Mouse (Mus musculus) lung, postnatal 0 days (tissue): ENCODE measurements around the gene Sult5a1. TPM values are rescaled to one million over a fixed set of nuclear protein-coding genes. Genes with fewer than 3 reads are reported as not detected.
"Not testable (repeated sequence)": the region's sequence is repeated elsewhere in the genome, so short reads cannot be mapped to it uniquely, and the experiment has no call there.

Experiments used
- ATAC-seq: fragments of 200-750 bp; cut with Nextera tagmentation; 2 replicates; pipeline ENCODE4 v1.8.0; 2017; ENCODE audit warnings: moderate library complexity
- DNase-seq: peaks from one replicate; pipeline ENCODE4 v3.0.0-alpha.2; 2016; ENCODE audit warnings: low spot score
- H3K27ac ChIP-seq: fragments of 300-500 bp; sonication (generic); 2 replicates; pipeline ENCODE4 v1.5.1; 2014; ENCODE audit warnings: antibody characterized with exemption, mild to moderate bottlenecking, low read length, mixed read lengths
- H3K27me3 ChIP-seq: fragments of 300-500 bp; sonication (generic); replicated peaks from 2 replicates; pipeline ENCODE4 v1.6.1; 2014; ENCODE audit warnings: low read length, mixed read lengths; ENCODE audit not compliant: insufficient read depth
- H3K36me3 ChIP-seq: fragments of 300-500 bp; sonication (generic); 2 replicates; pipeline ENCODE4 v1.6.1; 2014; ENCODE audit warnings: low read length, mixed read lengths; ENCODE audit not compliant: insufficient read depth
- H3K4me1 ChIP-seq: fragments of 300-500 bp; sonication (generic); 2 replicates; pipeline ENCODE4 v1.6.1; 2014; ENCODE audit warnings: antibody characterized with exemption, low read depth, low read length, mixed read lengths; ENCODE audit not compliant: insufficient read depth
- H3K4me2 ChIP-seq: fragments of 300-500 bp; sonication (generic); replicated peaks from 2 replicates; pipeline ENCODE4 v1.6.1; 2014; ENCODE audit warnings: low read depth, mild to moderate bottlenecking, low read length, moderate library complexity, mixed read lengths
- H3K4me3 ChIP-seq: fragments of 300-500 bp; sonication (generic); 2 replicates; pipeline ENCODE4 v1.5.1; 2014; ENCODE audit warnings: low read depth, low read length
- H3K9ac ChIP-seq: fragments of 300-500 bp; sonication (generic); replicated peaks from 2 replicates; pipeline ENCODE4 v1.6.1; 2014; ENCODE audit warnings: low read depth, mild to moderate bottlenecking
- H3K9me3 ChIP-seq: fragments of 300-500 bp; sonication (generic); 2 replicates; pipeline ENCODE4 v1.6.1; 2016; ENCODE audit warnings: low read length, mixed read lengths
- CTCF ChIP-seq: IDR thresholded peaks from 2 replicates; pipeline ENCODE4 v1.5.1; 2016; ENCODE audit warnings: antibody characterized with exemption, mild to moderate bottlenecking
- EP300 ChIP-seq: IDR thresholded peaks from 2 replicates; pipeline ENCODE4 v1.6.1; 2016; ENCODE audit warnings: antibody characterized with exemption, mild to moderate bottlenecking, control low read depth
- WGBS: fragments of 180-500 bp; shearing (Covaris S2); extraction: QIAGEN DNeasy Blood & Tissue Kit; methylation state at CpG from one replicate; pipeline ENCODE4 v1.1.7; 2014; 5-methylcytosine and 5-hydroxymethylcytosine counted together
- polyA plus RNA-seq: library from polyadenylated mRNA; unstranded; fragments of >200 nt; fragmentation: Nextera tagmentation; extraction: Ambion mirVana; gene quantifications from 2 replicates; pipeline ENCODE4 v1.2.1, GENCODE M21; 2015

Gene Sult5a1
- 18.3 TPM in 2 replicates for polyA plus RNA-seq

DNA sequence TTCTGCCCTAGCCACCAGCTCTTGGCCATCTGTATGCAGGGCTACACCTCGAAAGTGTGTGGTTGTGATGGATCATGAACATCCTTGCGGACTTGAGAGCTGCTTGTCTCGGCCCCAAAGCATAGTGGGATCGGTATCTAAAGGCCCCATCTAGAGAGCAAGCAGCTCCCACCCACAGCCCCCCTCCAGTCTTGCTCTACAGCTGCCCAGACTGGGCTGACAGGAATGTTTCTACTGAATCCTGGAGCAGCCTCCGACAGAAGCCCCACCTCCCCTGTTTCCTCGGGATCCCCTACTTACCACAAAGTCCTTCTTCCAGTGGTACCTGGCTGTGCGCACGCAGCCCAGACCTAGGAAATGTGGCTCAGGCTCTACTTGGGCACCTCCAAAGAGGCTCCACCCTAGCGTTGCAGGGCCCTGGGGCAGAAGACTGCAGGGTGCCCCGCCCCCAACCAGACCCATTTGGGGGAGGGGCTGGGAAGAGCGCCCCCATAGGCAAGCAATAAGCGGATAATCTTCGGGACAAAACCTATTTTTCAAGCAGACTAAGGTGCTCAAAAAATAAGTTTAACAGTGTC is at the start of gene Sult5a1:
Sult5a1 (minus strand) TSS at position 428 of the 578 bp plus-strand sequence.
- Histone ChIP-seq H3K27ac (peak within 1 kb of the TSS; percentile 32), H3K4me1 (peaks cover 5% of the 10 kb centered on the region; the same call in 1 of the 2 replicates), H3K9me3 (no peaks in the 10 kb centered on the region), H3K27me3 (no peaks in the 10 kb centered on the region), H3K4me3 (no peak within 1 kb of the TSS), H3K36me3 (no peaks in the 10 kb centered on the region), H3K4me2 (peak within 1 kb of the TSS; percentile 32), H3K9ac (no peak within 1 kb of the TSS)
- ATAC-seq (peak; percentile 53), DNase-seq (peak; percentile 51)
- WGBS = 23% methylated on average over 13 of the region's 13 CpGs
- TF ChIP-seq EP300 (no peak), CTCF (peak; percentile 41)

GRCm38 (mm10) chr8:123203571-123203970 is 45.5 kb upstream of the Sult5a1 start:
- H3K4me1 ChIP-seq = no peaks in the 10 kb centered on the region
- H3K36me3 ChIP-seq = peaks cover under 1% of the 10 kb centered on the region; the same call in 1 of the 2 replicates
- ATAC-seq (no peak), DNase-seq (peak; percentile 28)
- no peak overlapping the region for H3K27ac ChIP-seq
- no peaks in the 10 kb centered on the region for H3K27me3 ChIP-seq
- H3K4me3 ChIP-seq = no peak overlapping the region
- no peaks in the 10 kb centered on the region for H3K9me3 ChIP-seq
- 72% methylated on average over 3 of the region's 3 CpGs for WGBS
- no peak overlapping the region for H3K4me2 ChIP-seq
- TF ChIP-seq CTCF (no peak), EP300 (no peak)
- no peak overlapping the region for H3K9ac ChIP-seq

DNA sequence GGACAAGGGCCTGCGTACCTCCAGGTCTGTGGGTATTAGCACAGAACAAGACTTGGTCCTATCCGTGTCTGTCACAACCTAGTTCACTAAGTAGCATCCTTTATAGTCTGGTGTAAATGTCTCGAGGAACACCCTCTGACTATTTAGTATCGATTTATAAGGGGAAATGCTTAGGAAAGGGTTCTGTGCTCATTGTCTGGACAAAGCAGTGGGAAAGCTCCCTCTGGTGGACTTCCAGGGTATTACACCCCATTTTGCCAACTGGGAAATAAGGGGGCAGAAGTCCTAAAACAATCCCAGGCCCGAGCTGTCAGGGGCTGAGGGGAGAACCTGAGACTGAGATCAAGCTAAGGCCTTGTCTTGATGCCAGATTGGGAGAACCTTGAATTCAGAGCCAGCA is 44.2 kb upstream of the Sult5a1 start:
- Histone ChIP-seq H3K9me3 (no peaks in the 10 kb centered on the region), H3K4me2 (no peak overlapping the region), H3K36me3 (no peaks in the 10 kb centered on the region), H3K27ac (no peak overlapping the region), H3K27me3 (no peaks in the 10 kb centered on the region), H3K4me3 (no peak overlapping the region), H3K4me1 (no peaks in the 10 kb centered on the region), H3K9ac (no peak overlapping the region)
- TF ChIP-seq EP300 (no peak), CTCF (peak; percentile 96)
- 22% methylated on average over 5 of the region's 5 CpGs for WGBS
- DNase-seq (peak; percentile 79), ATAC-seq (0 out of 2 replicates have a peak, but pooled peaks have one; percentile 12)

DNA sequence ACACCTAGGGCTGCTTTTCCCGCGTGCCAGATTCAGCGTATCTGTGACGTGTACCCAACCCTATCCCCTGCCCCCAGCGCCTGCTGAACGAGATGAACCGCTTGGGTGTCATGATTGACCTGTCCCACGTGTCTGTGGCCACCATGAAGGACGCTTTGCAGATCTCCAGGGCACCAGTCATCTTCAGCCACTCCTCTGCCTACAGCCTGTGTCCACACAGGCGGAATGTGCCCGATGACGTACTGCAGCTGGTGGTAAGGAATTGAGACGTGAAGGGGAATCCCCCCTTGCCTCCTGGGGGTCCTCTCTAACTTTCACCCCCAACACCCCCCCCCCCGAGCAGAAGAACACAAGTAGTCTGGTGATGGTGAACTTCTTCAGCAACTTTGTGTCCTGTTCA is 41.7 kb upstream of the Sult5a1 start:
- Histone ChIP-seq H3K4me1 (no peaks in the 10 kb centered on the region), H3K9ac (no peak overlapping the region), H3K36me3 (no peaks in the 10 kb centered on the region), H3K9me3 (no peaks in the 10 kb centered on the region), H3K4me2 (no peak overlapping the region), H3K27me3 (no peaks in the 10 kb centered on the region), H3K4me3 (no peak overlapping the region), H3K27ac (no peak overlapping the region)
- peak; percentile 39 for DNase-seq
- WGBS = 40% methylated on average over 14 of the region's 14 CpGs
- peak; percentile 44; the same call in 1 of the 2 replicates for ATAC-seq
- TF ChIP-seq CTCF (no peak), EP300 (no peak)

- not testable (repeated sequence) for H3K4me1 ChIP-seq, H3K4me3 ChIP-seq, H3K27me3 ChIP-seq, H3K9ac ChIP-seq, DNase-seq, ATAC-seq, H3K9me3 ChIP-seq, H3K4me2 ChIP-seq, H3K36me3 ChIP-seq, H3K27ac ChIP-seq
- 77% methylated on average over 5 of the region's 5 CpGs for WGBS
Observed at GRCm38 (mm10) chr8:123197016-123197415, 38.9 kb upstream of the Sult5a1 start.

DNA sequence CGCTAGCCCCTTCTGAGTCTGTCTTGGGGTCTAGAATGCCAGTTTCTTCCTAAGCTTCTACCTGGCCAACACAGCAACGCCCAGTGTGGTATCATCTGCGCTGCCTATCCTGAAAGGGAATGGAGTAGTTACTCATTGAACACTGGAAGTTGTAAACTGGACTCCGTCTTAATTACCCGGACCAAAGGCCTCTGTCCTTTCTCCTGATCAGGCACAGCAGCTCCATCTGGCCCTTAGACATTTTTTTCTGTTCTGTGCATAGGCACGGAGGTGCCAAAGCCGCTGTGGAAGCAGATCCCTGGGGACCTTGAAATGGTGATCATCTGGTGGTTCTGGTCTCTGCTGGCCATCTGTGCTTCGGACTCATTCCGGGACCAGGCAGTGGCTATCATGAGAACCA is 35.7 kb upstream of the Sult5a1 start:
- Histone ChIP-seq H3K4me1 (no peaks in the 10 kb centered on the region), H3K9me3 (no peaks in the 10 kb centered on the region), H3K9ac (no peak overlapping the region), H3K27me3 (no peaks in the 10 kb centered on the region), H3K36me3 (no peaks in the 10 kb centered on the region), H3K27ac (no peak overlapping the region), H3K4me2 (no peak overlapping the region), H3K4me3 (no peak overlapping the region)
- 92% methylated on average over 9 of the region's 9 CpGs for WGBS
- ATAC-seq = no peak
- TF ChIP-seq EP300 = no peak
- TF ChIP-seq CTCF = no peak
- DNase-seq = no peak

GRCm38 (mm10) chr8:123191908-123192307 is 33.8 kb upstream of the Sult5a1 start:
- no peaks in the 10 kb centered on the region for H3K36me3 ChIP-seq
- no peak overlapping the region for H3K9ac ChIP-seq
- DNase-seq (no peak), ATAC-seq (no peak)
- 47% methylated on average over 8 of the region's 8 CpGs for WGBS
- no peak overlapping the region for H3K4me2 ChIP-seq
- H3K4me3 ChIP-seq = no peak overlapping the region
- no peak overlapping the region for H3K27ac ChIP-seq
- TF ChIP-seq EP300 (no peak), CTCF (no peak)
- no peaks in the 10 kb centered on the region for H3K27me3 ChIP-seq
- H3K9me3 ChIP-seq = no peaks in the 10 kb centered on the region
- no peaks in the 10 kb centered on the region for H3K4me1 ChIP-seq
